Mouse (Mus musculus): ENCODE data around the gene Rnf222.

Rnf222 gene

DNA sequence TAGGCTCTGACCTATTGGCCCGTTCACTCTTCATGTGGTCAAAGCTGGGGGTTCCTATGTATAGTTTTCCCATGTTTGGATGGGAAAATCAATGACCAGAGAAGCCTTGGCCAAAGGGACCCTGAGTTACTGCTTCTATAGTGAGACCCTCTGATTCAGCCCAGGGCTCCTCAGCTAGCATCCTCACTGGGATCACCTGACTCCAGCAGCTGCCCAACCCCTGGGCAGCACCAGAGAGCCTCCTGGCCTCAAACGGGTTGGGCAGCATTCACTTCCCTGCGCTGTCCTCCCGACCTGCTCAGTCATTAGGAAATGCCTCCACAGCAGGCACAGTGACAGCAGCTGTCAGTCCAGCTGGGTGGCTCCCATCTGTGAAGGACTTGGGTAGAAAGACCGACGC is at the start of gene Rnf222:
Rnf222 (plus strand) TSS at position 301 of the 400 bp plus-strand sequence.
- DNase-seq: no peak

DNA sequence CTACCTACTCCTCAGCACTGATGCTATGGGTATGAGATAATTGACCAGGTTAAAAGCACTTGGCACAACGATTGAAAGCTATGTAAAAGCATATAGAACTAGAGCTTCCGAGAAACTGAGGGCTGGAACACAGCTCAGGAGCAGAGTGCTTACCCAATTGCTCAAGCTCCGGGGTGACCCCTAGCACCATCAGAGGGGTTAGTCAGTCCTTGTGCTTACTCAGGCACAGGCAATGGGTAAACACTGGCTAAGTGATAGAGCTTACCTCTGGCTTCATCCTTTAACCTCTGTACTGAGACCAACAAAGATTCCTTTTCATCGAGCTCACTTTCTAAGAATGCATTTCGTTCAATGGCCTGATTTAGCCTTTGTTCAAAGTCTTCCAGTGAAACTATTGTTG is 48.7 kb upstream of the Rnf222 start:
- DNase-seq: no peak

DNA sequence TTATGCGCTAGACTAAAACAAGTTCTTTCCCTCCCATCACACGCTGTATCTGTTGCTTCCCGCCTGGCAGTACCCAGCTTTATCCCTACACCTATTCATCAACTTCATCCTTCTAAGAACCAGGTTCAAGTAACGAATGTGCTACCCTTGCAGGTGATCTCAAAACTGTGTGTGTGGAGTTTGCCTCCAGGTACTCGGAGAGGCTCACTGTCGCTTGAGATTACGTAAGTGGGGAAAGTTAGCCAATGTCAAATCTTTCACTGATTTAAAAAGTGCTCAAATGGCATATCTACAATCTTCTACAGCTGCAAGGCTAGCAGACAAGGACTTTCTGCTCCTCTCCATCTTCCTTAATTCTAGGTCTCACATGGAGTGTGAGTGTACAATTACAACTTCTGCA is 37.5 kb upstream of the Rnf222 start:
- DNase-seq: no peak

DNA sequence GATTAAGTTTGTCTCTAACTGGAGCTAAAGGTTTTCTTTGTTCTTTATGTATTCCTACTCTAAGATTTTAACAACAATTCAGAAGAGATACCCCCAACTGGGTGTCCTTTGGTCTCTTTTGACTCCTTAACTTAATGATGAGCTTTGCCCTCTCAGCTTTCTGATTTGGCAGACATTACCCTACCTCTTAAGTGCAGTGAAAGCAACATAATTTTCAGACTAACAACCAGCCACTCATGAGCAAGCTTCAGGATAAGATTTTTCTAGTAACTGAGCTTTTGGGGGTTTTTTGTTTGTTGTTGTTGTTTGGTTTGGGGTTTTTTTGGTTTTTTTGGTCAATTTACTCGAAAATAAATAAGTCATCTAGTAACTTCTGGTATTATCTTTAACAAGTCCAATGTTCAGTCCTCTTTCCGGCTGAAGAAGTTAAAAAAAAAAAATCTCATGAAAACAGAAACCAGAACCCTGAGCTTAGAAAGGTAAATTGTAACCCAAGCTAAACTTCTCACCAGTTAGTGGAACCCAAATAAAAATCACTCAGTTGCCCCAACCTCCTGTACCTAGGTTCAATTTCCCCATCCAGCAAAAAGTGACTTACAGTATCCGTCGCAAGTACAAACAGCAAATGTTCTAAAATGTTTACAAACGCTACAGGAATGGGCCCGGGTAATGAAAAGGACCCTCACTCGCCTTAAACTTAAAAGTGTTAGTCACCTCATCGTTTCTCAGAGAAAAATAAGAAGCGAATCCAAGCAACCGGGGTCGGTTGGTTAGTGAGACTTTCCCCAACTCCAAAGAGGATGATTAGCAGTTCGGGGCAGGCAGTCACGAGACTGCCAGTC is 36.5 kb upstream of the Rnf222 start:
- DNase-seq: no peak

DNA sequence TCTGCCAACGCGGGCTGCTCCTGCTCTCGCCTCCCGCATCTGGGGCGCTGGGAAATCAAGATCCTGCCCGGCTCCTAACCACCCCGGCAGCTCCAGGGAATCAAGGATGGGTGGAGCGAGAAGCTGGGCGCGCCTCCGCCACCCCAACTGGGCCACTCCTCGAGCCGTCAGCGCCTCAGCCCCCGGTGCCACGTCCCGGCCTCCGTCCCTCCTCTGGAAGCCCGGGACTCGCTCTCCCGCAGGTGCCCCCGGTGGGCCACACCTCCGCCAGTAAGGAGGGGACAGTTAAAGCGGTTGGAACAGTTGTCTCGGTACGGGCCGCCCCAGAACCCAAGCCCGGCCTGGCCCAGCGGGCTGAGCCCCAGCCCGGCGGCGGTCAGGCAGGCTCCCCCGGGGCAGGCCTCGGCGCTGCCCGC is 35.9 kb upstream of the Rnf222 start:
- DNase-seq: no peak

DNA sequence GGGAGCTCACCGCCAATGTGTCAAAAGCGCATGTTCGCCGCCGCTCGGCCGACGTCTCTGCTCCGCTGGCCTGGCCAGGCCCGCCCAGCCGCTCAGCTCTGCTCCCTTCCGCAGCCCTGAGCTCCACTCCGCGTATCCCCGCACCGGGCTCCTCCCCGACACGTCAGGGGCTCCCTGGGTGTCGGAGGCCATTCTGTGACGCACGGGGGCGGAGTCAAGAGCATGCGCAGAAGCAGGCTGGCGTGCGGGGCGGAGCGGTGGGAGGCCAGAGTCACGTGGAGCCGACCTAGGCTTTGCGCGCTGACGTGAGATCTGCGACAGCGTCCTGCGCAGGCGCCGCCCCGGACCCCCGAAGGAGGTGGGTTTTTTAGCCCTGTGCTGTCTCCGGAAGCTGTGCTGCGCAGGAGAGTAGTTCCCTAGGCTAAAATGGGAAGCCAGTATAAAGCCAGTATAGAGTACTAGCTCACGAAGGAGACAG is 35.4 kb upstream of the Rnf222 start:
- peak; percentile 99 for DNase-seq

DNA sequence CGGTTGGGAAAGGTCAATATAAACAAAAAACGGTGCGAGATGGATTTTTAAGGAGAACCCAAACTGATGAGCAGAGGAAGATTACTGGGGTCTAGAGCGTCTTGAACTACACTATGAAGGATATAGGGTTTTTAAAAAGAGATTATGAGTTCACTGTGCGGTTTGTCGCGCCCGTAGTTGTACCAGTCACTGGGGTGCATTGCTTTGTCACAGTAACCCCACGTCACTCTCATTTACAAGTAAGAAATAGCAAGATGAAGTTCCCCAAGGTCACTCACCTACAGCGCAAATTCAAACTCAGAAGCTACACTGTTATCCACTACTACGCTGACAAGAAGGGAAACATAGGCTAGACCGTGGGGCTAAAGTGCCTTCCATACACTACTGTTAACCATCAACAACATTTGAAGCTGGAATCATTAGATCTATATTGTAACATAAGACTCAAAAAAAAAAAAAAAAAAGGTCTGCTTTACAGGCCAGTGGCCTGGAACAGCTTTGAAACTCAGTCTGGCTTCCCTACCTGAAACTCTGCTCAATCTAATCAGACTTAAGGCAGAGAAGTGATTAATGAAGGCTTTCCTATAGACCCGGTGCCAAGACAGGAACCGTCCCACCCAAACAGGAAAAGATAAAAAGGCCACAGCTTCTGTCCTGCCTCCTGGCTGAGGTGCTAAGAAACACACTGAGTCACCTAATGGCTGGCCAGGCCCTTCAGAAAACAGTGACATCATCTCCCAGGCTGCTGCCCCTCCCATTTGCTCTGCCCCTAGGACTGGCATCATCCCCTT is 34.5 kb upstream of the Rnf222 start:
- DNase-seq: peak; percentile 22

DNA sequence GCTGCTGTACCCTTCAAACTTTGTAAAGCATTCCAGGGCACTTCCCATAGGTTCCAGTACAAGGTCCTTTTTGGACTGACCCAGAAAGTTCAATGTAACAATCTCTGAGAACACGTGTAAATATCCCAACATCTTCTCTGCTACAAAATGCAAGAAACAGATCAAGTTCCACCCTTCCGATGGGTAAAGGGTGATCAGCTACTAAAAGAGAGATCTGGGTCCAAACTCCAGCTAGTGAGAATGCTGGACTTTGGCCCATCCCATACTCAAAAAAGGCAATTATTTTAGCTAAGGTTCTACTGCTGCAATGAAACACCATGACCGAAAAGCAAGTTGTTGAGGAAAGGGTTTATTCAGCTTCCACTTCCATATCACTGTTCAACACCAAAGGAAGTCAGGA is 33.7 kb upstream of the Rnf222 start:
- no peak for DNase-seq

DNA sequence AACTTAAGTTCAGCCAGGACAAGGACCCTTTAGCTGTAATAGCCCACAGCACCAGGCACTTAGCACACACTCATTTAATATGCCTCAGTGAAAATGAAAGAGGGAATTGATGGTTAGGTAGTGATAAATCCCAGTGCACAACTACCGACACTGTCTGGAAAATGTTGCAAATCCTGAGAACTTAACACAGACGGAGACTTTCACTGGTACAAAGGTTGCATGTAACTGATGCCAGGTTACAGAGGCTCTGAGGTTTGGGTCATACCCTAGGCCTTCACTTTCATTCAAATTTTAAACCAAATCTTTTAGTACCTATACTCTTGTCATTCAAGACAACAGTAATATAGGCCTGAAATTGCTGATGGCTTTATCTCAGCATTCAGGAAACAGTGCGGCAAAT is 31.0 kb upstream of the Rnf222 start:
- no peak for DNase-seq

DNA sequence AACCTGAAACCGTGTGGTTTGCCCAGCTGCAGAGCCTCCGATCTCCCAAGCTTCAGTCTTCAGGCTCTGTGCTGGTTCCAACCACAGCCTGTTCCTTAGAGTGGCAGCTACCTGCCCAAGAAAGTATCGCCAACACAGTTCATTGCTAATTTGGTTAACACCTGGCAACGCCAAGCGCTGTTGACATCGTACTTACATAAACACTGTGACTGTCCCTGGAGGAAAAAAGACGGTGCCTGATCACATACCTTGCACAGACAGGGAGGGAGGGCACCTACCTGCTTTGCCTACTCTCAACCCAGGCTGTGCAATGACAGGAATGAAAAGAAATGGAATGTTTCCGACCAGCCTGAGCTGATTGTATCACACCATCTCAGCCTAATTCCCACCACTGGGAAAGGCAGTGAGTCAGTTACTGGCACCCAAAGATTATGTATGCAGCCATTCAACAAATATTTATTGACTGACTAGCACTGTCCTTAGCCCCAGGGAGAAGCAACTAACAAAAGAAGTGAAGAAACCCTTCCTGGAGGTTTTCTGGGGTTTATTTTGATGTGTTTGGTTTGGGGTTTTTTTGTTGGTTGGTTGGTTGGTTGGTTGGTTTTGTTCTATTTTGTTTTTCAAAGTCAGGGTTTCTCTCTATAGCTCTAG is 28.3 kb upstream of the Rnf222 start:
- DNase-seq: no peak

DNA sequence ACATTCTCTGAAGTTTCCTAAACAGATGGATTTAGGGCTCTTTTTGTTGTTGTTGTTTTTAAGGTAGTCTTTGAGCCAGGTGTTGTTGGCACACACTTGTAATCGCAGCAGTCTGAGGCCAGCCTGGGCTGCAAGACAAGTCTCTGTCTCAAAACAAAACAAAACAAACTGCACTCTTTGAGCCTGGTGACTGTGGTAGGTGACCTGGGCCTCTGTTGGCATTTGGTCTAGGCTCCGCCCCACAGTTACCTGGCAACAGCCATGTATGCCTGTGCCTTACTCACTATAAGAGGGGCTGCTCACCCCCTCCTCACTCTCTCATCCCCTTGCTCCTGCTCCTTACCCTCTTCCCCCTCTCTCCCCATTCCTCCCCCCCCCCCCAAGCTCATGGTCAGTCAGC is 26.1 kb upstream of the Rnf222 start:
- no peak for DNase-seq

DNA sequence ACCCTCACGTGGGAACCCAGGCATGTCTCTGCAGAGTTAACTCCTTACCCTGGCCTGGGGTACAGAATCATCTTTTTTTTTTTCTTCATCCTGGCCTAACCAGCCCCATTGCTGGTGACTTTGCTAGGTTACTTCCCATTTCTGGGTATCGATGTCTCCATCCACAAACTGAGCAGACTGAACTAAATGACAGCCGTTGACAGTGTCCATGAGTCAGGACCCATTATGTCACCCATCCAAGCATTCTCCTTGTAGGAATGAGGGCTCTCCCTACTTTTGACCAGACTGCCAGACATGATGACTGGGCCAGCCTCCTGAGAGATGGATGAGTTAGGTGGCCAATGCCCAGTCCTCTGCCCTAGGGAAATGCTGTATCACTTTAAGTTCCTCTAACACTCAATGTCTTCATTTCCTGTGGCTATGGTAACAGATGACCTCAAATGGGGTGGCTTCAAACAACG is 24.7 kb upstream of the Rnf222 start:
- no peak for DNase-seq

DNA sequence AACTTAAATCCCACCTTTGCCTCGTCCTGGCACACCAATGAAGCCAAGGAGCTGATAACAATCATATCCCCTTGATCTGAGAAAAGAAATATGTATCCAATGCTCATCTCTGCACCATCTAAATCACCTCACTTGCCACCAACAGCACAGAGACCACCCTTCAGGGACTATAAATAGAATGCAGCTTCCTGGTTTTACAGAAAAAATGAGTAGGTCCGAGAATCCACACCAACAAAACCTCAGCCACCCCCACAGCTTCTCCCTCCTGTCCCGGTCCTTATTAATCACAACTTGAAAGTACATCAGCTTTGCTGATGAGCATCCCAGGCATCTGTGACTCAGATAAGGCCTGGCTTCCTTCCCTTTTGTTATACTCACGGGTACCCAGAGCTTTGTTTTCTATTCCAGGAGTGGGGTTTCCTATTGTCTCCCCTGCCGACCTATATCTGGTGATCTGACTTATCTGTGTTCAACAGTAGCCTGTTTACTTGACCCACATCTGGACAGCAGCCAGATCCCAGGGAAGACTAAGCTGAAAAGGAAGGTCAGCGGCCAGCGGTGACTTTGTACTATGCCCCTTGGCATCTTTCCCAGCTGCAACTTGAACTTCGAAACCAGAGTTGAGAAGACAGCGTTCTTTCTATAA is 23.7 kb upstream of the Rnf222 start:
- DNase-seq: no peak

DNA sequence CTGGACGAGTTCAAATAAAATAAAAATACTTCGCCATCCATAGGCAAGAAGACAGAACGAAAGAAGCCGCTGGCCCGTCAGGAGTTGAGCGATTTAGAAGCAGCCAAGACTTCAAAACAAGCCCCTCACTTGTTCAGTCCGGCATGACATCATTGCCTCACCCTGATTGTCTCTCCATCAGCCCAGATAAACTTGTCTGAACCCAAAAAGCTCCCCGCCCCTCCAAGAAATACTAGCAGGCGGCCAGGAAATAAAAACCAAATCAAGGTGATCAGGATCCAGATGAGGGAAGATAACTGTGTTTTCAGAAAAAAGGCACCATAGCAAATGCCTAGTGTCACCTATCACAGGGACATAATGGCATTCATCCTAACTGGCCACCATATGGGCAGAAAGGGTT is 17.1 kb upstream of the Rnf222 start:
- no peak for DNase-seq

DNA sequence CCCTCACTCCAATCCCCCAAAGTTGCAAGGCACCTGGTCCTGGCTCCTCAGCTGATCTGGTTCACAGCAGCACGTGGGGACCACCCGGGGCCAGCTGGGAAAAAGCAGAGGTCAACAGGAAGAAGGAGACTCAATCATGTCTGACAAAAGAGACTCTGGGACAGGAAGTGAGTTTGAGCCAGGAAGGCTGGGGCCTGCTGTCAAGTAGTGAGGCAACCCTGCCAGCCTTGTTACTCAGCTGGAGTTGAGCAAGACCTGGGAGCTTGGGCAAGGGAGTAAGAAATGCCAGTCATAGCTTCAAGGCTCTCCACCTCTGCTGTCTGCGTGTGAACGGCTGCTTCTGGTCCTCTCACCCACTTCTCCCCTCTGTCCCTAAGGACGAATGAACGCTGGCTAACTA is 16.6 kb upstream of the Rnf222 start, which contains the start of gene Ndel1:
Ndel1 (minus strand) TSS at position 111 of the 400 bp plus-strand sequence.
- DNase-seq: no peak

DNA sequence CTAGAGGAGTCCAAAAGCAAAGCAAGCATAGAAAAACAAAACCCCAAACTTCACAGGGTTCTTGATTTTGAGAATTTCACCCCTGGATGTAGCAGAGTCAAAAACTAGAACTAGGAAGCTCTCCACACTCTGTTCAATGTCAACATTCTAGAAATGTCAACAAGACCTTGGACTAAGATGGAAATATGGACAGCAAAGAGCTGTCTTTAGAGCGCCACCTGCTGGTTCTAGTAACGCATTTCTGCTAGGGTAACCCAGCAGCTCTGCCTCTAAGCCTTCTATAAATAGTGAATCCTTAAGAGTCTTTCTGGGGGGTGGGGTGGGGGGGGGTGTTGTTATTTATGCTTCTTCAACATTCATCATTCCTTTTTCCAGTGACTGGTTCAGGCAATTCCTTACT is 13.5 kb upstream of the Rnf222 start:
- peak; percentile 59 for DNase-seq

DNA sequence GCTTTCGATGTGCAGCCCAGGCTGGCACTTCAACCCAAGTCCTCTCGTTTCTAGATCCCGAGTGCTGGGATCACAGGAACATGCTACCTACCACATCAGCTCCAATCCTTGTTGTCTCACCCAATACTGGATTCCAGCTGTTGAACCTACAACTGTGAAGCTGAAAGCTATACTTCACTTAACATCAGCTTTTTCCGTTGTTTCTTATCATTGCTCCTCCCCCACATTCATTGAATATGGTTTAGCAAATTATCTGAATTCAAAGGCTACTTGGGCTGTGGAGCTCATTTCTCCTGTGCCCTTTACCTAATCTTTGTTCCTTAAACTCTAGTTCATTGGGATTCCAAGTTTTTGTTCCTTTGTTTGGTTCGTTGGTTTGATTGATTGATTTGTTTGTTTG is 9.5 kb upstream of the Rnf222 start:
- no peak for DNase-seq

DNA sequence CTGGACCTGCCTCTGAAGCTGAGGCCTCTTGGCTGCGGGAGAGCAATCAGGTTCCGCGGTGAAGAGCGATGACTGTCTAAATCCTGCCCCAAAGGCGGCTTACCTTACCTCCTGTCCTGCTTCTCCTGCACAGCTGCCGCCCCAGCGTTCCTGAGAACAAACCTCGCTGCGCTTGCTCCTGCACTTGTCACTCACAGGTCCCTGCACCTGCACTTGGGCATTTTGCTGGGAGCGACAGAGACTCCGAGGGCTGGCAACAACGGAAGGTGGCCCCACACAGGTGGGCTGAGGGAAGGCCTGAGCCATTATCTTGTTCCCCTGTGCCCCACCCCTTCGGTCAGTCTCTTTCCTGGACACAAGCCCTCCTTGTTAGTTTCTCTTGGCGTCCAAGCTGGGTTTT is 6.2 kb upstream of the Rnf222 start:
- no peak for DNase-seq

DNA sequence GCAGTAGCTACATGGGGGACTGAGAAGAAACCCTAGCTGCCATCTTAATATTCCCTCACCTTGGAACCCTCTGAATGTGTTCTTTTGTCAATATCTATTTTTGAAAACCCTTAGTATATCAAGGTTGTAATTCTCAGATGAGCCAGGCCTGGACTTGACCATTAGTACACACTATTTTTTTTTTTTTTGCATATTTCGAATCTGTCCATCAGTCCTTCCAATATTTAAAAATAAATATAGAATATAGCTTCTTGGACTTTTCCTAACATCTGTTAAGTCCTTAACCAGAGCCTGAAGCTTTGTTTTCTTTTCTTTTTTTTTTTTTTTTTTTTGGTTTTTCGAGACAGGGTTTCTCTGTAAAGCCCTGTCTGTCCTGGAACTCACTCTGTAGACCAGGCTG is 4.5 kb upstream of the Rnf222 start:
- no peak for DNase-seq

DNA sequence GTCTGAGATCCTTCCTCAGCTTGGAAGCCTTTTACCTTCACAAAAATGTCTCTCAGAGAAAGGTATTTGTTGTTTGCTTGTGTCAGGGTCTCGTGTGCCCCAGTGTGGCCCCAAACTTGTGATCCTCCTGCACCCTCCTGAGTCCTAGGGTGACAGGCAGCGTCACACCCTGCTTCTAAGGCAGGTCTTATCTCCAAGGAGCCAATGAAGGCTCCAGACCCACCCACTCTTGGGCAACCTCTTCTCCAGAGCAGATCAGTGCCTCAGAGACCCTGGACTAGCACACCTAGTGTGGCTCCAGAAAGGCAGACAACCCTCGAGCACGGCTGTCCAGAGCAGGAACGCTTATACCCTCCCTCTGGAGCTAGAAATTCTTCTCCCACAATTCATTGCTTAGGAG is 4.0 kb upstream of the Rnf222 start:
- no peak for DNase-seq

DNA sequence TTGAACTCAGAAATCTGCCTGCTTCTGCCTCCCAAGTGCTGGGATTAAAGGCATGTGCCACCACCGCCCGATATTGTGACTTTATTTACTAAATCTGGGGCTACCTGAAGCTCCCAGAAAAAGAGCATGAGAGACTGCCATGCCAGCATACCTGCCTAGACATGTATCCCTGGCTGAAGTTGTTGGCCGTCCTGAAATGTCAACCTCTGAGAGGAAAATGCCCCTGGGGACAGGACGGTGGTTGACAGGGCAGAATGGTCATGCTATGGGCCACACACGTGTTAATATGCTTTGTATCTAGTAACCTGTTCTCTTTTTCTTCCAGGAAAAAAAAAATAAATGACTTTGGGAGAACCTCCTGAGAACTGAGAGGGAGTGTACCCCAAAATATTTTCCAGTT is 2.3 kb upstream of the Rnf222 start:
- DNase-seq: no peak

DNA sequence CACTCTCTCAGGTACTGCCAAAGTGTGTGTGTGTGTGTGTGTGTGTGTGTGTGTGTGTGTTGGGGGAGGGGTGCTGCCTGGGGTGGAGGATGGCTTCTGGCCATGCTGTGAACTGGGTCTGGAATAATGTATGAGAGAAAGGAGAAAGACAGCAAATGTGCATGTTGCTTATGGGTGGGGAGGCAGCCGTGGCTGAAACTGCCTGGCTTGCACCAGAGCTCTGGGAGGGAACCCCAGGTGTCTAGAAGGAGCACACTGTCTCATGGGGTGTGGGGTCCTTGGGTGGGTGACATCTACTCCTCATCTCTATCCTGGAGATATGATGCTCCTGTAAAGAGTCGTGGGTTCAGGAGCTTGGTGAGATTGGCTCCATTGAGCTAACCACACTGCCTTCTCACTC is 300 bp downstream of the Rnf222 start:
- no peak for DNase-seq

DNA sequence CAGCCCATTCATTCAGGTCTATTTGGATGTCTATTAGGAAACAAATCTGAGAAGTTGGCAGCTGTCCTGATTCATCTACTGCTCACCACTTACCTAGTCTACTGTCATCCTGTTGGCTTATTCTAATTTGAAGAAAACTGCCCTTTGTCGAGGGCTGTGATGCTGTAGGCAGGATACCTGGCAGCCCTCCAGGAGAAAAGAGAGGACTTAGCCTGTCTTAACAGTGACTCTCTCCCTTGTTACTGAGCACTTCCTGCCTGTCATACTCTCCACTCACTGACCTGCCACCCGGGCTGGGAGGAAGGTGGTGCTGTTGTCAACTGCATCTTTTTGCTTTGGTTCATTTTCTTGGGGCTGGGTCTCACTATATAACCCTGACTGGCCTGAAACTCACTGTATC is 2.3 kb downstream of the Rnf222 start:
- DNase-seq: no peak

Data from cerebellum, adult 8-10 months (tissue).